Mouse (Mus musculus): ENCODE measurements around the gene B230104I21Rik. TPM values are rescaled to one million over a fixed set of nuclear protein-coding genes. Genes with fewer than 3 reads are reported as not detected.

B230104I21Rik gene
- not detected for total RNA-seq (2023)

DNA sequence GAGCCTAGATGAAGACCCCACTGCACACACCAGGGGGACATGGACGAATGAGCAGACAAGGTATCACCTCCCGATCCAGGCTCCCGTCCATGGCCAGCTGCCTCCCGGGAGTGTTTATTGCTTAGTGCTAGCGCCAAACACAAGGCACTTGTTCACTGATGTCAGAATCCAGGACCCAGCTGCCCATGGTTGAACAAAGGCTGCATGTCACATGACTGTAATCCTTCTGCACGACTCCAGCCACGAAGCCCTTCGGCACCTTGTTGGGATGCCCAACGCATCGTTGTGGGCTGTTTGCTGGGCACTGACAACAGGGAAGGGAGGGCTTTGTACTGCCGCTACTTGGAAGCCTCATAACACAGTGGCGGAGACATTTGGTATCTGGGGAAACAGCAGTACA, at the start of gene B230104I21Rik:
Gene B230104I21Rik, plus strand, starts transcription at position 367 of the 400 bp plus-strand sequence.

DNA sequence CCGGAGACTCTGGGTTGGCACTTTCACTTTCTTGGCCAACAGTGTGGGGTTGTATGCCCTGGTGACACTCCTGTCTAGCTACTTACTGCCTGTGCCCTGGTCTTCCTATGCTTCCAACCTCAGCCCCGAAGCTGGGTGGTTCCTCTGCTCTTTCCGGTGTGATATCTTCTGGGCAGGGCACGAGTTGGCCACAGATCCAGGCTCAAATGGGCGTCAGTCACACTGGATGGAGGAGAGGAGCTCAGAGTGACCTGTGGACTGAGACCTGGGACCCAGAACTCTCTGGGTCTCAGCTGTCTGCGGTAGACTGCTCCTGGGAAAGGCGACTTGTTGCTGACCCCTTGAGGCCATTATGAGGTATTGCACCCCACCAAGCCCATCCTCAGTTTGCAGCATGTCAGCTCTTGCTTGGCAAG, 34.5 kb upstream of the B230104I21Rik start, which contains the start of gene Arhgef16:
Gene Arhgef16, minus strand, starts transcription at position 211 of the 416 bp plus-strand sequence.

Other genes starting within 250 kb of the B230104I21Rik start
- not detected for gene Trp73, start 195.9 kb upstream of the B230104I21Rik start, total RNA-seq (2023)
- gene Wrap73, start 193.8 kb upstream of the B230104I21Rik start, total RNA-seq (2023), result 10 to 100 TPM; 19.5 to 20.5 TPM
- 100 to 1,000 TPM; 131 to 135 TPM for gene Tprgl, start 175.5 kb upstream of the B230104I21Rik start, total RNA-seq (2023)
- gene Megf6, start 165.4 kb upstream of the B230104I21Rik start, total RNA-seq (2023), result not detected
- gene Arhgef16, start 34.5 kb upstream of the B230104I21Rik start, total RNA-seq (2023), result not detected